Mouse (Mus musculus) macrophage (primary cell): Measurements from ENCODE around the gene Folr2. TPM values are rescaled to one million over a fixed set of nuclear protein-coding genes. Genes with fewer than 3 reads are reported as not detected.

Source experiments
- H3K27ac ChIP-seq: fragments of 350-480 bp; formaldehyde crosslinking; 2 replicates; pipeline ENCODE4 v1.9.0; 2021
- H3K36me3 ChIP-seq: fragments of 350-480 bp; formaldehyde crosslinking; 2 replicates; pipeline ENCODE4 v1.9.0; 2021; ENCODE audit errors: inconsistent target
- H3K4me3 ChIP-seq: fragments of 350-480 bp; formaldehyde crosslinking; 2 replicates; pipeline ENCODE4 v1.9.0; 2021; ENCODE audit errors: inconsistent target
- H3K79me2 ChIP-seq: fragments of 350-480 bp; formaldehyde crosslinking; 2 replicates; pipeline ENCODE4 v1.9.0; 2021; ENCODE audit errors: inconsistent target
- WGBS: methylation state at CpG from one replicate; pipeline ENCODE4 v1.1.7; 2026; ENCODE audit warnings: inconsistent platforms; ENCODE audit not compliant: missing documents; 5-methylcytosine and 5-hydroxymethylcytosine counted together
- polyA plus RNA-seq: library from polyadenylated mRNA; stranded (reverse); fragments of 250-400 nt; gene quantifications from 3 replicates; pipeline ENCODE4 v1.2.4, GENCODE M21; 2018; ENCODE audit warnings: inconsistent platforms

The Folr2 gene
- polyA plus RNA-seq, 1 experiment from 2014 or later: 134 TPM

- Histone ChIP-seq H3K79me2 (no peaks in the 10 kb centered on the region), H3K36me3 (peaks cover 46% of the 10 kb centered on the region), H3K4me3 (no peak overlapping the region), H3K27ac (no peak overlapping the region)
- 80% methylated on average over 27 of the region's 32 CpGs for WGBS
Measured at GRCm38 (mm10) chr7:101822836-101823757, 33.9 kb downstream of the Folr2 start.

- WGBS: 3% methylated on average over 69 of the region's 71 CpGs
- Histone ChIP-seq H3K27ac (no peak overlapping the region), H3K4me3 (no peak overlapping the region), H3K36me3 (peaks cover 33% of the 10 kb centered on the region), H3K79me2 (no peaks in the 10 kb centered on the region)
Measured at GRCm38 (mm10) chr7:101821571-101822501, 35.2 kb downstream of the Folr2 start.

GRCm38 (mm10) chr7:101820295-101821030 is 36.5 kb downstream of the Folr2 start:
- Histone ChIP-seq H3K36me3 (peaks cover 19% of the 10 kb centered on the region; the same call in 1 of the 2 replicates), H3K27ac (no peak overlapping the region), H3K79me2 (no peaks in the 10 kb centered on the region), H3K4me3 (no peak overlapping the region)
- WGBS: 10% methylated on average over 35 of the region's 35 CpGs

- no peak within 1 kb of the TSS for H3K27ac ChIP-seq
- H3K4me3 ChIP-seq: no peak within 1 kb of the TSS
- H3K36me3 ChIP-seq: no peaks in the 10 kb centered on the region
- no peaks in the 10 kb centered on the region for H3K79me2 ChIP-seq
- 8% methylated on average over 45 of the region's 45 CpGs for WGBS
Measured at GRCm38 (mm10) chr7:101817861-101818401, 39.1 kb downstream of the Folr2 start, which contains the start of gene Phox2a. Phox2a (plus strand) TSS chr7:101818313.

Other genes starting within 250 kb of the Folr2 start
- 11.3 to 15.1 TPM (median 11.4 TPM) in 3 replicates for gene Clpb, start 193.6 kb downstream of the Folr2 start, polyA plus RNA-seq
- not detected in 3 replicates for gene Phox2a, start 38.9 kb downstream of the Folr2 start, polyA plus RNA-seq
- 63.7 to 85.3 TPM (median 76.3 TPM) in 3 replicates for gene Inppl1, start 19.0 kb downstream of the Folr2 start, polyA plus RNA-seq
- gene Anapc15, start 6.5 kb upstream of the Folr2 start, polyA plus RNA-seq: 80.5 to 140 TPM (median 104 TPM) in 3 replicates
- gene Folr1, start 13.6 kb upstream of the Folr2 start, polyA plus RNA-seq: 0.50 to 0.59 TPM in 2 of 3 replicates, not detected in the other
- gene Lamtor1, start 48.7 kb upstream of the Folr2 start, polyA plus RNA-seq: 249 to 321 TPM (median 295 TPM) in 3 replicates
- gene Tomt, start 49.2 kb upstream of the Folr2 start, polyA plus RNA-seq: 0.09 to 0.23 TPM (median 0.21 TPM) in 3 replicates
- 1.2 to 2.8 TPM (median 2.0 TPM) in 3 replicates for gene Lrrc51, start 76.7 kb upstream of the Folr2 start, polyA plus RNA-seq
- gene Numa1, start 76.9 kb upstream of the Folr2 start, polyA plus RNA-seq: 61.1 to 130 TPM (median 82.9 TPM) in 3 replicates
- gene Il18bp, start 161.5 kb upstream of the Folr2 start, polyA plus RNA-seq: 56.7 to 120 TPM (median 96.3 TPM) in 3 replicates
- 17.9 to 24.1 TPM (median 19.6 TPM) in 3 replicates for gene Rnf121, start 208.3 kb upstream of the Folr2 start, polyA plus RNA-seq
- gene Xndc1, start 208.3 kb upstream of the Folr2 start, polyA plus RNA-seq: 9.5 to 11.5 TPM (median 11.5 TPM) in 3 replicates
- gene Xntrpc, start 208.5 kb upstream of the Folr2 start, polyA plus RNA-seq: 0.07 to 0.19 TPM in 2 of 3 replicates, not detected in the other
- 0.13 TPM in 1 of 3 replicates, not detected in the others for gene Trpc2, start 225.9 kb upstream of the Folr2 start, polyA plus RNA-seq
- gene Art1, start 244.5 kb upstream of the Folr2 start, polyA plus RNA-seq: not detected in 3 replicates